Mouse (Mus musculus): ENCODE results near the gene Anp32b. TPM values are rescaled to one million over a fixed set of nuclear protein-coding genes. Genes with fewer than 3 reads are reported as not detected.

The Anp32b gene
- polyA plus RNA-seq, 1 experiment from 2014 or later = 242 TPM

DNA sequence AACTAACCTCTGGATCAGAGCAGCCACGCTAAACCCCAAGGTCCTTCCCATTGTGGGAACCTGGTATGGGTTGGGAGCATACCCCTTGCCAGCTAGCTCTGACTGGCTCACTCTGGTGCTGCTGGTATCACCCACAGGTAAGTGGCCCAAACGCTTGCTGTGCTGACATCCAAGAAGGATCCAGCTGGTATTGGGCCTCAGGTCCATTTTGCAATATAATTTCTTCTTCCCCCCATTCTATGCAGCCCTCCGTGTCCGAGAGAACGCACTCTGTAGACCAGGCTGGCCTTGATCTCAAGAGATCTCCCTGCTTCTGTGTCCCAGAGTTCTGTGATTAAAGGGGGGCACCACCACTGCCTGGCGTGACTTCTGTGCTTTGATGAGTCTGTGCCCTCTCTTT lies 42.4 kb downstream of the Anp32b start:
- Histone ChIP-seq H3K36me3 (ENCODE audit: control insufficient read depth, insufficient read depth, low read length) (peaks cover 25% of the 10 kb centered on the region), H3K4me1 (ENCODE audit: control insufficient read depth, insufficient read depth, low read length) (peaks cover 5% of the 10 kb centered on the region; the same call in 1 of the 2 replicates), H3K4me3 (ENCODE audit: low read depth, low read length) (no peak overlapping the region), H3K27me3 (ENCODE audit: control insufficient read depth, insufficient read depth, low read length) (no peaks in the 10 kb centered on the region), H3K9me3 (ENCODE audit: control insufficient read depth, low read depth, low read length) (no peaks in the 10 kb centered on the region), H3K27ac (ENCODE audit: low read length) (no peak overlapping the region), H3K9ac (replicated peaks; ENCODE audit: low read depth, low read length) (no peak overlapping the region), H3K4me2 (replicated peaks; ENCODE audit: low read depth, low read length) (no peak overlapping the region)
- 94% methylated on average over 6 of the region's 6 CpGs for WGBS
- no peak for ATAC-seq (ENCODE audit: insufficient number of reproducible peaks, insufficient read depth, low FRiP score, low read depth)

DNA sequence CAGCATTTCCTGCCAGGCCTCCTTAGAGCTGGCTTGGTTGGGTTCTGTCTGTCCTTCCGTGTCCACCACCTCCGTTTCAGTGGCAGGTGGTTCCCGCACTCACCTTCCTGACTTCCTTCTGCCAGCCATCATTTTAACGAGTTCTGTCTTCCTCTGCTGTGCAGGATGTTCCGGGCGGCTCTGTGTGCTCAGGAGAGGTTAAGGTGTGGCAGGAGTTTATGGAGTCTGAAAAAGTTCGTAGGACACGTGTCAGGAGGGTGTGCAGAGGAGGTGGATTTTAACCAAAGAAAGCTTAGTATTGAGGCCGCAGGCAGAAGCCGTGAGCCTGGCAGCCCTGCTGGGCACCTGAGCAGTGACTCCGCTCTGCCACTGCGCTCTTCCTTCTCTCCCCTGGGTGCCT lies 44.8 kb downstream of the Anp32b start:
- H3K4me1 ChIP-seq (ENCODE audit: control insufficient read depth, insufficient read depth, low read length) = peaks cover 1% of the 10 kb centered on the region; the same call in 1 of the 2 replicates
- no peaks in the 10 kb centered on the region for H3K27me3 ChIP-seq (ENCODE audit: control insufficient read depth, insufficient read depth, low read length)
- no peak overlapping the region for H3K9ac ChIP-seq (replicated peaks; ENCODE audit: low read depth, low read length)
- H3K27ac ChIP-seq (ENCODE audit: low read length) = no peak overlapping the region
- no peak overlapping the region for H3K4me2 ChIP-seq (replicated peaks; ENCODE audit: low read depth, low read length)
- peaks cover 38% of the 10 kb centered on the region for H3K36me3 ChIP-seq (ENCODE audit: control insufficient read depth, insufficient read depth, low read length)
- no peak for ATAC-seq (ENCODE audit: insufficient number of reproducible peaks, insufficient read depth, low FRiP score, low read depth)
- WGBS = 87% methylated on average over 12 of the region's 12 CpGs
- H3K4me3 ChIP-seq (ENCODE audit: low read depth, low read length) = no peak overlapping the region
- no peaks in the 10 kb centered on the region for H3K9me3 ChIP-seq (ENCODE audit: control insufficient read depth, low read depth, low read length)

DNA sequence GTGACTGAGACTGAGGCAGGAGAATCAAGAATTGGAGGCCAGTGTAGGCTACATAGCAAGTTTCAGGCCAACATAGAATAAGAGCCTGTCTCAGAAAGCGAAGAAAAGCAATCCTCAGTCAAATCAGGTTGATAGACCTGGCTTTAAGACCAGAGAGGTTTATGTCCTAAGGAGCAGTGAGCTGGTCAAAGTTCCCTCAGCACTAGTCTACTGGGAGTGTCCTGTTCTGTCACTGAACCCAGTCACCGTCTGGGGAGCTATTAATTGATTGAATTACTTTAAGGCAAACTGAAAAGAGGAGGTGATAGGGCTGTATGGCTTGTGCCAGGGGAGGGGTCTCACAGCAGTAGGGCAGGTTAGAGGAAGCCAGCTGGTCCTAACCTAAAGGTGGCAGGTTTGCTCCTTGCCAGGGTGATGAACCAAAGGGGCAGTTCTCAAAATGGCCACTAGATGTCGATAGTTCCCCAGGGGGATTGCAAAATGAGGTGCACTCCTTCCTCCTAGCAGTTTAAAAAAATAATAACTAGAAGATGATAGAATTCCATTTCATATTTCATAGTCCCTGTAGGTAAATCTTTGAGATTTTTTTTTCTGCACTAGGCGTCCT lies 46.7 kb downstream of the Anp32b start:
- no peak overlapping the region for H3K4me2 ChIP-seq (replicated peaks; ENCODE audit: low read depth, low read length)

DNA sequence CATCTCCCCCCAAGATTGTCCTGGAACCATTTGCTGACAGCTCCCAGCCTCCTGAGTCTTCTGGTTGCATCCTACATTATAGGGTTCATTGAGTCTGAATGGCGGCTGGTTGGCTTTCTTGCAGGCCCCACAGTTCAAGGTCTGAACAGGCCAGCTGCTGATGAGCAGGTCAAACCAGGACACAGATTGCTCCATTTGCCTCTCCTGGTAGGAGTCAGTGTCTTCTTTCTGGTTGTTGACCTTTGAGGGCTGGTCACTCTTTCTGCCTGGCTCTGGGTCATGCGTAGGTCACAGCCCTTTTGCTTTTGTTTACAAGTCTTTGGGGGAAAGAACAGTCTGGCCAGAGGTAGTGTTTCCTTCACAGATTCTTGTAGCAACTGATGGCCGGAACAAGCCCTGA lies 47.8 kb downstream of the Anp32b start:
- Histone ChIP-seq H3K4me2 (replicated peaks; ENCODE audit: low read depth, low read length) (no peak overlapping the region), H3K27ac (ENCODE audit: low read length) (no peak overlapping the region), H3K9ac (replicated peaks; ENCODE audit: low read depth, low read length) (no peak overlapping the region), H3K36me3 (ENCODE audit: control insufficient read depth, insufficient read depth, low read length) (peaks cover 49% of the 10 kb centered on the region), H3K4me3 (ENCODE audit: low read depth, low read length) (no peak overlapping the region), H3K9me3 (ENCODE audit: control insufficient read depth, low read depth, low read length) (no peaks in the 10 kb centered on the region), H3K27me3 (ENCODE audit: control insufficient read depth, insufficient read depth, low read length) (no peaks in the 10 kb centered on the region), H3K4me1 (ENCODE audit: control insufficient read depth, insufficient read depth, low read length) (no peaks in the 10 kb centered on the region)
- 58% methylated on average over 3 of the region's 3 CpGs for WGBS
- no peak for ATAC-seq (ENCODE audit: insufficient number of reproducible peaks, insufficient read depth, low FRiP score, low read depth)

More for the DNA sequence above, 46.7 kb downstream of the Anp32b start:
- ATAC-seq (ENCODE audit: insufficient number of reproducible peaks, insufficient read depth, low FRiP score, low read depth) = no peak
- WGBS = 43% methylated on average over 4 of the region's 4 CpGs
- no peak overlapping the region for H3K9ac ChIP-seq (replicated peaks; ENCODE audit: low read depth, low read length)
- H3K36me3 ChIP-seq (ENCODE audit: control insufficient read depth, insufficient read depth, low read length) = peaks cover 51% of the 10 kb centered on the region
- no peak overlapping the region for H3K4me3 ChIP-seq (ENCODE audit: low read depth, low read length)
- H3K9me3 ChIP-seq (ENCODE audit: control insufficient read depth, low read depth, low read length) = no peaks in the 10 kb centered on the region
- no peaks in the 10 kb centered on the region for H3K27me3 ChIP-seq (ENCODE audit: control insufficient read depth, insufficient read depth, low read length)
- H3K4me1 ChIP-seq (ENCODE audit: control insufficient read depth, insufficient read depth, low read length) = no peaks in the 10 kb centered on the region
- no peak overlapping the region for H3K27ac ChIP-seq (ENCODE audit: low read length)

DNA sequence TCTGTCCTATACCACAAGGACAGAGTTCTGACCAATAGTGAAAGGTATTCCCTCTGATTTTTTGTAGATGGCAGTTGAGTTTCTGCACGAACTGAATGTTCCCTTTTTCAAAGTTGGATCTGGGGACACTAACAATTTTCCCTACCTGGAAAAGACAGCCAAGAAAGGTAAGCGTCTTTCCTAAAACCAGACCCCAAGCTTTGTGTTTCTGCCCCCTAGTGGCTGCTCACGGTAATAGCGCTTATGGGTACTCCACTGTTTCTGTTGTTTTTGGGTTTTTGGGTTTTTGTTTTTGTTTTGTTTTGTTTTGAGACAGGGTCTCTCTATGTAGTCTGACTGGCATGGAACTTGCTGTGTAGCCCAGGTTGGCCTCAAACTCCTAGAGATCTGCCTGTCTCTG lies 48.3 kb downstream of the Anp32b start:
- peaks cover 45% of the 10 kb centered on the region for H3K36me3 ChIP-seq (ENCODE audit: control insufficient read depth, insufficient read depth, low read length)
- no peak overlapping the region for H3K4me2 ChIP-seq (replicated peaks; ENCODE audit: low read depth, low read length)
- no peaks in the 10 kb centered on the region for H3K4me1 ChIP-seq (ENCODE audit: control insufficient read depth, insufficient read depth, low read length)
- ATAC-seq (ENCODE audit: insufficient number of reproducible peaks, insufficient read depth, low FRiP score, low read depth) = no peak
- no peaks in the 10 kb centered on the region for H3K9me3 ChIP-seq (ENCODE audit: control insufficient read depth, low read depth, low read length)
- H3K27me3 ChIP-seq (ENCODE audit: control insufficient read depth, insufficient read depth, low read length) = no peaks in the 10 kb centered on the region
- WGBS = 17% methylated on average over 4 of the region's 4 CpGs
- H3K4me3 ChIP-seq (ENCODE audit: low read depth, low read length) = no peak overlapping the region
- no peak overlapping the region for H3K9ac ChIP-seq (replicated peaks; ENCODE audit: low read depth, low read length)
- H3K27ac ChIP-seq (ENCODE audit: low read length) = no peak overlapping the region

DNA sequence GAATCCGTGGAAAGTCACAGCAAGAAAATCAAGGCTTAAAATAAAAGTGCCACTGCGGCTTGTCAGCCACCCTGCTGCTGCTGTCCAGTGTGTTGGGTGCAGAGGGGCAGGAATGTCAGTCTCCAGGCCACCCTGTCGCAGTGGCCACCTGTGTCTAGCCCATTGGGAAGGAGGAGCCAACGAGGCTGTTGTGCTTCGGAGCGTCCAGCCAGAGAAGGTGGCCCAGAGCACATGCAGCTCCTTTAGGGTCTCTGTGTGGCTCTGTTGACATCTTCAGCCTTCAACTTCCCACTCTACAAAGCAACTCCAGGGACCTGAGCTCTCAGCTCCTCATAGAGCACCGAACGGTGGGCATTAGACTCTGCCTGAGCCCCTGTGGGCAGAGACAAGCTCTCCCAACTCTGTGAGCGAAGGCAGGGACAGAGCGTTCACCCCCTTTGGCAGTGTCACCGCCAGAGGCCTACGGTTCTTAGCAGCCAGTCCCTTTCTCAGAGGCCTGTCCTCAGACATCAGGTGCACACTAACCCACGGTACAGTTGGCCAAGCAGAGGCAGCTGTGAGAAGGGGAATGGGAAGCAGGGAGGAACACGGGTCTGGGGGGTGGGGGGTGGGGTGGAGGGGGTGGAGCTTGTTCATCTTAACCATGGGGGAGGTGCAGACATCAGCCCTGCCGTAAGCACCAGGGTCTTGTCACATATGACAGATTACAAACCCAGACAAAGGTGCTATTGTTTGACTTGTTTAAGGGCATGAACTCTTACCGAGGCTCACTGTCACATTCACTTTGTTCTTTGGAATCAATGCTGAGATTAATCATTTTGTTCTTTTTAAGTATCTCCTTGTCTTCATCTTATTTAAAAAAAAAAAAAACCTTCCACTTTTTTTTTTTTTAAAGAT lies 52.2 kb downstream of the Anp32b start:
- Histone ChIP-seq H3K27ac (ENCODE audit: low read length) (no peak overlapping the region), H3K4me2 (replicated peaks; ENCODE audit: low read depth, low read length) (no peak overlapping the region), H3K4me1 (ENCODE audit: control insufficient read depth, insufficient read depth, low read length) (0 out of 2 replicates have a peak, but pooled peaks cover 3% of the 10 kb centered on the region), H3K9ac (replicated peaks; ENCODE audit: low read depth, low read length) (no peak overlapping the region), H3K36me3 (ENCODE audit: control insufficient read depth, insufficient read depth, low read length) (peaks cover 37% of the 10 kb centered on the region), H3K4me3 (ENCODE audit: low read depth, low read length) (no peak overlapping the region), H3K9me3 (ENCODE audit: control insufficient read depth, low read depth, low read length) (no peaks in the 10 kb centered on the region), H3K27me3 (ENCODE audit: control insufficient read depth, insufficient read depth, low read length) (no peaks in the 10 kb centered on the region)
- 62% methylated on average over 16 of the region's 16 CpGs for WGBS
- ATAC-seq (ENCODE audit: insufficient number of reproducible peaks, insufficient read depth, low FRiP score, low read depth) = no peak

DNA sequence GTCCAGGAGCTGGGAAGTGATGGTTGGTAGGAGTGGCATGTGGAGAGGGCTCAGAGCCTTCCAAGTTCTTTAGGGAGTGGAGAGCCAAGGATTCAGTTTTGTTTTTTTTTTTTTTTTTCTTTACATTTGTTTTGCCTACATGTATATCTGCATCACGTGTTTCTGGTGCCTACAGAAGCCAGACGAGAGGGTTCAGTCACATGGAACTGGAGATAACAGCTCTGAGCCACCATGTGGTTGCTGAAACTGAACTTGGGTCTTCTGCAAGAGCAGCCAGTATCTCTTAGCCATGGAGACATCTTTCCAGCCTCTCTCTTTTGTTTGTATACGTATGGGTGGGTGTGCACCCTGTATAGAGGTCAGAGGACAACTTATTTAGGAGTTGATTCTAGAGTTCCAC lies 53.2 kb downstream of the Anp32b start:
- Histone ChIP-seq H3K4me2 (replicated peaks; ENCODE audit: low read depth, low read length) (no peak overlapping the region), H3K4me1 (ENCODE audit: control insufficient read depth, insufficient read depth, low read length) (0 out of 2 replicates have a peak, but pooled peaks cover 3% of the 10 kb centered on the region), H3K27ac (ENCODE audit: low read length) (no peak overlapping the region), H3K4me3 (ENCODE audit: low read depth, low read length) (no peak overlapping the region), H3K9ac (replicated peaks; ENCODE audit: low read depth, low read length) (no peak overlapping the region), H3K9me3 (ENCODE audit: control insufficient read depth, low read depth, low read length) (no peaks in the 10 kb centered on the region), H3K27me3 (ENCODE audit: control insufficient read depth, insufficient read depth, low read length) (no peaks in the 10 kb centered on the region), H3K36me3 (ENCODE audit: control insufficient read depth, insufficient read depth, low read length) (peaks cover 34% of the 10 kb centered on the region)
- WGBS = 81% methylated on average over 3 of the region's 3 CpGs
- ATAC-seq (ENCODE audit: insufficient number of reproducible peaks, insufficient read depth, low FRiP score, low read depth) = no peak

DNA sequence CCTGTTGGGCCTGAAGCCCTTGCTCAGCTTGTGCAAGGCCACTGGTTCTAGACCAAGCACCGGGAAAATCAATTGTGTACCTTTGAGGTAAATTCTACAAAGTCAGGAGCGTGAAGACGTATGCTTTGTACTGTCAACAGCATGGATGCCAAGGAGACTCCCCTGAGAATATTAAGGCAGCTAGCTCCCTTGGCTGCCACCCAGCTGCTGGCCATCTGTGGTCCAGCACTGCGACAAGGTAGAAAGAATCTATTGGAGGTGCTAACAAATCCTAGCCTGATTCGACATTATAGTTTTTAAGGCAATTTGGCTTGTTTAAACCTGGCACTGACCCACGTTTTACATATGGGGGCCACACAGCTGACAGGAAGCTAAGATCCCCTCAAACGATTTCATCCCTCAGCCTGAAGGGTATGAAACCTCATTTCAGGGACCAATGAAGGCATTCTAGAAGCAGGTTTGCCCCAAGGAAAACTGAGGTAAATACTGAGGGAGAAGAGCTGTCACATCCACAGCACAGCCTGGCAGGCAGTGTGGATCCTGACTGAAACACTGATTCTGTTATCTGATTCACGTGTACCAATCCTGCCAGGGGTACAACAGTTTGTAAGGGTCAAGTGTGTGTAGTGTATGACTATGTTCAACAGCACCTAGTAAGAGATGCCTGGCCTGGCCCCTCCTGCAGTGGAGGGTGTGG lies 54.8 kb downstream of the Anp32b start:
- 73% methylated on average over 8 of the region's 8 CpGs for WGBS
- no peak for ATAC-seq (ENCODE audit: insufficient number of reproducible peaks, insufficient read depth, low FRiP score, low read depth)
- no peak overlapping the region for H3K4me3 ChIP-seq (ENCODE audit: low read depth, low read length)

More for the DNA sequence above, 54.8 kb downstream of the Anp32b start:
- no peaks in the 10 kb centered on the region for H3K27me3 ChIP-seq (ENCODE audit: control insufficient read depth, insufficient read depth, low read length)
- no peak overlapping the region for H3K9ac ChIP-seq (replicated peaks; ENCODE audit: low read depth, low read length)
- H3K27ac ChIP-seq (ENCODE audit: low read length) = no peak overlapping the region
- 0 out of 2 replicates have a peak, but pooled peaks cover 3% of the 10 kb centered on the region for H3K4me1 ChIP-seq (ENCODE audit: control insufficient read depth, insufficient read depth, low read length)
- H3K9me3 ChIP-seq (ENCODE audit: control insufficient read depth, low read depth, low read length) = no peaks in the 10 kb centered on the region
- no peak overlapping the region for H3K4me2 ChIP-seq (replicated peaks; ENCODE audit: low read depth, low read length)
- peaks cover 23% of the 10 kb centered on the region for H3K36me3 ChIP-seq (ENCODE audit: control insufficient read depth, insufficient read depth, low read length)

Measured in stomach, embryonic 14.5 days (tissue).